Mouse (Mus musculus) brain, embryonic 14.5 days (tissue): ENCODE measurements around the gene Anln. TPM values are rescaled to one million over a fixed set of nuclear protein-coding genes. Genes with fewer than 3 reads are reported as not detected.

ENCODE experiments used
- DNase-seq: peaks from one replicate; pipeline ENCODE4 v3.0.0-alpha.2; 2011; ENCODE audit warnings: low read depth
- CTCF ChIP-seq: fragments of 200-500 bp; IDR thresholded peaks from 2 replicates; pipeline ENCODE4 v1.5.1; 2012; ENCODE audit warnings: inconsistent platforms, mild to moderate bottlenecking, moderate library complexity, borderline replicate concordance; ENCODE audit not compliant: insufficient read depth, insufficient read length; ENCODE audit errors: extremely low read depth
- POLR2A ChIP-seq: fragments of 200-500 bp; IDR thresholded peaks from 2 replicates; pipeline ENCODE4 v1.6.1; 2012; ENCODE audit warnings: mild to moderate bottlenecking, inconsistent platforms, borderline replicate concordance; ENCODE audit not compliant: poor library complexity, insufficient read depth, insufficient read length, severe bottlenecking; ENCODE audit errors: extremely low read depth
- polyA plus RNA-seq: library from polyadenylated mRNA; depleted of rRNA; stranded (reverse); fragments of >200 nt; gene quantifications from 2 replicates; pipeline ENCODE4 v1.2.3, GENCODE M21; 2012; rRNA removed

Gene Anln
- polyA plus RNA-seq: 8.0 and 9.1 TPM in 2 replicates

DNA sequence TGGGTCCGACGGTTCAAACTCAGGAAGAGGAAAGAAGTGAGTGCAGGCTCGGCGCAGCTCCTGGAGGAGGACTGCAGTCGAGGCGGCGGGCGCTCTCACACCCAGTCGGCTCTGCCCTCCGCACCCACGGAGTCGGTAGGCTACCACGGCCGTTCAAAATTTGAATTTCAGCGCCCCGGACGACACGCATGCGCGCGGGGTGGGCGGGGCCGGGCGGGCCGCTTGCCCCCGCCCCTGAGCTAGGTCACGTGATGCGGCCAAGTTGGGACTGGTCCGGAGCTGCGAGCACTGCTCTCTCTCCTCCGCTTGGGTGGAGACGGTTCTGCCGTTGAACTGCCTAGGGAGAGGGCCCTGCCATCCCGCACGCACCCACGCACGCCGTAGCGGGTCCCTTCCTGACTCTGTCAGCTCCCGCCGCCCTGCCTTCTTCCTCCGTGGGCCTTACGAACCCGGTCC, at the start of gene Anln:
Gene Anln, minus strand, starts transcription at position 168 of the 456 bp plus-strand sequence.
- TF ChIP-seq POLR2A (peak; percentile 67; the same call in 1 of the 2 replicates), CTCF (no peak)
- peak; percentile 96 for DNase-seq

DNA sequence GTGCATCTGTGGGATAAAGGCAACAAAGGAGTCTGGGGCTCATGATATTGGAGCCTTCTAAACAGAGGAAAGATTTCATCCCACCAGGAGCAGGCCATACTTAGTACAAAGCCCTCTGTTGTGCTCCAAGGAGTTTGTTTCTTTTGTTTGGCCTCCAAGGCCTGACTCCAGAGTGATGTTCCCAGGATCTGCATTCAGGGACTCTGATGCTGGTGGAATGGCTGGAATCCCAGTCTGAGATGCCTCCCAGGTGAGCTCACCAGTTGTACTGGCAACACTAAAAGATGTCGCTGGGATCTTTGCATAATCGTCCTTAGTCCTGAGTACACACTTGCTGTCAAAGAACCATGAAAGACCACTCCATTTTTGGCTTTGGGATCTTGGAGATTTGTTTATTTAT, 45.1 kb upstream of the Anln start:
- DNase-seq: no peak
- TF ChIP-seq POLR2A (no peak), CTCF (no peak)

DNA sequence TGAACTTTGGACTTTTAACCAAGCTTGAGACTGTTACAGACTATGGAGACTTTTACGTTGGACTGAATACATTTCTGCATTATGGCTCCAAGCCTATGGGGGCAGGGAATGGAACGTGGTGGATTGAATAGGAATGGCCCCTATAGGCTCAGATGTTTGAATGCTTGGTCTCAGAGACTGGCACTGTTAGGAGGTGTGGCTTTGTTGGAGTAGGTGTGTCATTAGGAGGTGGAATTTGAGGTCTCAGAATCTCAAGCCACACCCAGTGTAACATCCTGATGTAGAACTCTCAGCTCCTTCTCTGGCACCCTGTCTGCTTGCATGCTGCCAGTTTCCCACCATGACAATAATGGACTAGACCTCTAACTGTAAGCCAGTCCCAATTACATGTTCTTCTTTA, 44.2 kb upstream of the Anln start:
- TF ChIP-seq CTCF (no peak), POLR2A (no peak)
- no peak for DNase-seq

DNA sequence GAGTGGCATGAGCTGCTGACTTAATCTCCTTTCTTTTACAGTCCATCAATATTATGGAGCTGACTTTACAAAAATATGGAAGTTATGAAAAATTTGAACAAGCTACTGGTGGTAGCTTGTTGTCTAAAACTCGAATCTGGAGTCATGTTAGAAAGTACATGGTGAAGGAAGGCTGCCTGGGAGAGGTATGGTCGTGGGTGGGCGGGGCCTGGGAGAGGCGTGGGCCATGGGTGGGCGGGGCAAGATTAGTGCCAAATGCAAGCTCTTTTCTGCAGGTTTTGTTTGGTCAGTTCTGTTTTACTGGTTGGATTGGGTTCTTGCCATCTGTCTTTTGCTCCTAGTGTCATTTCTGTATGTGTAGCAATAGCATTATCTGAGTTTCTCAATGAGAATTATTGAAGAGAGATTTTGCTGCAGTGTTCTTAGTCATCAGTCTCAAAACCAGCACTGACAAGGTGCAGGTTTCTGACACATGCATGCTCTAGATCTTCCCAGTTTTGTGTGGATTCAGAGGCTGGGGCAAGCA, 41.4 kb upstream of the Anln start:
- DNase-seq: no peak
- TF ChIP-seq POLR2A (no peak), CTCF (no peak)

DNA sequence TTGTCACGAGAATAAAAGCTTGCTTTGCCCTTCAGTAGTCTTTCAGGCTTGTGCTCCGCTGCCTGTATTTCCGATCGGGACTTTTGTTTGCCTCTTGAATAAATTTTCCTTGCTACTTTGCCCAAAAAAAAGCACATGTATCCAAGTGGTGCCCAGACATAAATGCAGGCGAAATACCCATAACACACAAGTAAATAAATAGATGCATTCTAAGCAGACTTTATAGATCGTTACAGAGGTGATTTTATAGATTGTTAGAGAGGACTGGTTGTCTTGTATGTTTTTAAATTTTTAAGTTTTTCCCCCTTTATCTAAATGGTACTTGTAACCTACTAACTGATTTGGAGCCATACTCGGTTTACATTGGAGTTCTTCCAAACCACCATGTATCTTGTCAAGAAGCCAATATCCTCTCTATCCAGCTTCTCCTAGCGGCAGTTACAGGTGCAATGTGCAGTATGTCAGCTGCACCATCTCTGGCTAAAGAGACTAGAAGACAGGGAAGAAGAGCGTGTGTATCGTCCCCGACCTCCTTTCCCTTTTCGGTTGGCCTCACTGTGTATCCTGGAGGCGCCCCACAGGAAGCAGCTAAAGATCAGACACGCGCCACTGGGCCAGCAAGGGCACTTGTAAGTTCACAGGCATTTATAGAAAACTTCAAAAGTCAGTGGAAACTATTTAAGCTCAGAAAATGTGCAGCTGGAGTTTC, 40.7 kb upstream of the Anln start:
- peak; percentile 59 for DNase-seq
- TF ChIP-seq POLR2A: no peak
- TF ChIP-seq CTCF: no peak

DNA sequence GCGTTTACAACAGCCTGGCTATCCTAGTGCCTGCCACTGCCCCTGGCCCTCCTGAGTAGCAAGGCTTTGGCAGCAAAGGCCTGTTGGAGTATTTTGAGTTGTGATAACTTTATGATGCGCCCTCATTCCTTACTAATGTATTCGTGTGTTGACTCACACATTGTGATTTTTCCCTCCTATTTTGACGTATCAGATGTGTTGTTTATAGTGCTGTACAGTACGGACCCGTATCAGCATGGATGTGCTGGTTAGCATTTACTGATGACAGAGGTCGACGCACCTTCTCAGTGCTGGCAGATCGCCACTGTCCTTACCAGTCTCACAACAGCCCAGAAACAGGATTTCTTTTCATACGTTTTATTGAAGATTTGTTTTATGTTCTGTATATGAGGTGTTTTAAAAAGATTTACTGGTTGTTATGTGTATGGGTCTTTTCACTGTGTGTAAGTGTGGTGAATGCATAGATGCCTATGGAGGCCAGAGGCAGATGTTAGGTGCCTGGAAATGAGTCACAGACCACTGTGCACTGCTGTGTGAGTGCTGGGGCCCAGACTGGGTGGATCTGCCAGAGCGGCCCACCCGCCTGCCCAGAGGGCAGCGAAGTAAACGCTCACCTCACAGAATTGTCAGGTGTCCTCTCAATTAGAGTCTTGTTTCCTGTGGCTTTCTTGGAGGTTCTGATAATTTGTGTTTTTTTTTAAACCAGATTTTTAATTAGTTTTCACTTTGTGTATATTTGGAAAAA, 39.9 kb upstream of the Anln start:
- TF ChIP-seq CTCF (no peak), POLR2A (no peak)
- DNase-seq: no peak

DNA sequence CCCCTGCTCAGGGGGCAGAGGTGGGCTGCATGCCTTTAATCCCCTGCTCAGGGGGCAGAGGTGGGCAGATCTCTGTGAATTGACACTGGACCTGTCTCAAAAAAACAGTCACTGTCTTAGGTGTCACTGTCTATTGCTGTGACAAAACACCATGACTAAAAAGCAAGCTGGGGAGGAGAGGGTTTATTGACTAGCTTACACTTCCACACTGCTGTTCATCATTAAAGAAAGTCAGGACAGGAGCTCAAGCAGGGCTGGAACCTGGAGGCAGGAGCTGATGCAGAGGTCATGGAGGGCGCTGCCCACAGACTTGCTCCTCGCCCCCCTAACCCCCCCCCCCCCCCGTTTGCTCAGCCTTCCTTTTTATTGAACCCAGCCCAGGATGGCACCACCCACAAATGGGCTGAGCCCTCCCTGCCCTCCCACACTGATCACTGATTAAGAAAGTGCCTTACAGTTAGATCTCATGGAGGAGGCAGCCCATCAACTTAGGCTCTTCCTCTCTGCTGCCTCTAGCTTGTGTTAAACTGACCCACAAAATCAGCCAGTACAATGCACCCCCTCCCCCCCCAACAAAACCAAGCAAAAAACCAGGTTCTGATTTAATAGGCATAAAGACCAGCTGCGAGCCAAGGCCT, 39.2 kb upstream of the Anln start:
- no peak for TF ChIP-seq POLR2A
- no peak for TF ChIP-seq CTCF

DNA sequence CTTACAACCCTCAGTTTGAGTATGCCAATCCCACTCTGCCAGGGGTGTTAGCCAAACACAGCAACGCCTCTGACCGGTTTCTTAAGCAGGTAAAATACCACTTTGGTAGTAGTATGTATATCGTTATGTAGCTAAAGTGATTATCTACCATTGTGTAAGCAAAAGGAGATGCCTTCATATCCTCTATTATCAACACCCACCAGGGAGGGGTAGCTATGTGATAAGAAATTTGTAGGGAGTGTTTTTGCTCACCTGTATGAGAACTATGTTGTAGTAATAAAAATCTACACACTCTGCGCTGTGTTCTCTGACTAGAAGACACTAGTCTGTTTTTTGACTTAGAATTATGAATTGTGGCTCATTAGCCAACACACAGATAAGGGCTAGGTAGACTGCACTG, 35.7 kb upstream of the Anln start:
- DNase-seq: no peak
- no peak for TF ChIP-seq POLR2A
- TF ChIP-seq CTCF: no peak

More for the DNA sequence above, 39.2 kb upstream of the Anln start:
- no peak for DNase-seq

DNA sequence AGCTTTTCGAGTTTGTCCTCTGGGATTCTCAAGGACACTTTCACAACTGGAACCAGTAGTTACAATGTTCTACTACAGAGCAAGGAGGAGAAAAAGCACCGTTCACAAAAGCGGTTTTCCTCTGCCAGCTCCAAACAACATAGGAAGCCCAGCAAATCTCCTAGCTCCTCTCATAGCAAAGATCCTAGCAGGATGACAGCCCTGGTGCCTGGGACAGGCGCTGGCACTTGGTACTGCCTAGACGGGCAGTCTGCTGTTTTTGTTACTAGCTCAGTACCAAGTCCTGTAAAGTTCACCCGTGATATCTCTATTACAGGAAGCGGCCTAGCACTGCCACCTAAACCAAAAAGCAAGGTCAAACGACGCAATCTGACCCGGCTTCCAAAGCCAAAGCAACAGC, 35.2 kb upstream of the Anln start:
- no peak for DNase-seq

DNA sequence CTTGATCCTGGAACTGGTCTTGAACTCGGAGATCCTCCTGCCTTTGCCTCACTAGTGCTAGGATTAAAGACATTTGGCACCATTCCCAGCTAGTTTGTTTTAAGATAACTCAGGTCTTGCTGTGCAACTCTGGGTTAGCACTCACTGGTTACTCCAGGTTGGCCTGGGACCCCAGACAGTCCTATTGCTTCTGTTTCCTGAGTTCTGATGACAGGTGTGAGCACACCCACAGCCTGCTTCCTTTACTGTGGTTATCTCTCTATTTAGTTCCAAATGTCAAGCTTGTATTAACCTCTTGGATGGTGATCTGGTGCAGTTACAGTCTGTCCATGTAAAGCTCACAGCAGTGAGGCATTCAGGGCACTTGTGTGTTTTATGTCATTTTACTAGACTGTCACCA, 34.5 kb upstream of the Anln start:
- TF ChIP-seq CTCF (no peak), POLR2A (no peak)

More for the DNA sequence above, 35.2 kb upstream of the Anln start:
- TF ChIP-seq POLR2A (no peak), CTCF (no peak)

DNA sequence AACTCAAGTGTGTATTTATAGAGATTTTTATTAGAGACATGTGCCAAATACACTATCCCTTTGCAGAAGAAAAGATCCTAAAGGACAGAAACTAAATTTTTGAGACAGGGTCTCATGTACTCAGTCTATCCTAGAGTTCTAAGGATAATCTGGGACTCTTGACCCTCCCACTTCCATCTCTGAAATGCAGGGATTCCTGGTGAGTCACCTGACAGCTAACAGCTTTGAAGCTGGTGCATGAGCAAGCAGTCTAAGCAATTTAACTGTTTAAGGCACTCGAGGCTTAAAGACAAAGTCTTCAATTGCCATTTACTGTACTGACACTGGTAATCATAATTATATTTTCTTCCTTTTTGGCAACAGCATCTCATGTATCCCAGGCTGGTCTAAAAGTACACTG, 33.6 kb upstream of the Anln start:
- TF ChIP-seq CTCF (no peak), POLR2A (no peak)
- no peak for DNase-seq

More for the DNA sequence above, 34.5 kb upstream of the Anln start:
- no peak for DNase-seq
